Mouse (Mus musculus): ENCODE data around the gene Pitpnm2. TPM values are rescaled to one million over a fixed set of nuclear protein-coding genes. Genes with fewer than 3 reads are reported as not detected.

Pitpnm2 gene
- polyA plus RNA-seq, 1 experiment, result not detected

DNA sequence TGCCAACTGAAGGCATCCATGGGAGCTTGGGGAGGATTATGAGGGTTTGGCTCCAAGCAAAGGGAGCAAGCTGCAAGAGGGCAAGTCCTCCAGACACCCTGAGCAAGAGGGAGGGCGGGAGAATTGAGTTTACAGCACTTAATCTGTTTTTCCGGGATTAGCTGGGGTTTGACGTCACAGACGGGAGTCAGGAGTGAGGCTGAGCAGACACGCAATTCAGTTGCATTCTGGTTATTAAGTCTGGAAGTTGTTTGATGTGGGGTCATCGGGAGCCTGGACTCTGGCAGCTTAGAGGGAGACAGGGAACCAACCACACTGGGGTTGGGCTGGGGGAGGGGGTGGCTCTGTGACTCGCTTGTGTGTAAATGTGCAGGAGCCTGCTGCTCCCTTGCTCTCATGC is 90.1 kb downstream of the Pitpnm2 start:
- Histone ChIP-seq H3K27ac (ENCODE audit: insufficient read depth, low read depth, low read length) (no peak overlapping the region), H3K4me3 (ENCODE audit: insufficient read depth, low read depth, low read length) (no peak overlapping the region), H3K4me1 (ENCODE audit: control insufficient read depth, insufficient read depth, low read length) (peaks cover 64% of the 10 kb centered on the region)
- no peak for TF ChIP-seq CTCF (IDR thresholded peaks at IDR 0.05; ENCODE audit: insufficient read depth, low read depth, low read length)
- TF ChIP-seq POLR2A (IDR thresholded peaks at IDR 0.05; ENCODE audit: insufficient read depth, low read depth, low read length), result no peak
- 32% methylated on average over 7 of the region's 7 CpGs for WGBS

DNA sequence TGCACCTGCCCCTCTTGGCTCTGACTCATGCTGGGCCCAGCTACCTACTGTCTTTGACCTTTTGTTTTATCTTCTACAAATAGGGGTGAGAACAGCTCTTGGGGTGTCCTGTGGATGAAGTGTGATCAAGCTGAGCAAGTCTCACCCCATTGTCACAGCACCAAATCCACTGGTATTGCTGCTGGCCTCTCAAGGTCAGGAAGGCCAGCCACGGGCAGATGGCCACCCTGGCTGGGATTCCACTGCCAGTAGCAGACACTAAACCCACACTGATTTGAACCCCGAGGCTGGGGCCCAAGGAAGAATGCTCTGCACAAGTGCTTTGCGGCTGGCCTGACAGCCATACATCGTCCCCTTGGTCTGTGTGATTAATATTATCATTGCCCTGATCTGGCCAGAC is 91.3 kb downstream of the Pitpnm2 start:
- no peak for TF ChIP-seq CTCF (IDR thresholded peaks at IDR 0.05; ENCODE audit: insufficient read depth, low read depth, low read length)
- 73% methylated on average over 4 of the region's 4 CpGs for WGBS
- no peak overlapping the region for H3K27ac ChIP-seq (ENCODE audit: insufficient read depth, low read depth, low read length)

DNA sequence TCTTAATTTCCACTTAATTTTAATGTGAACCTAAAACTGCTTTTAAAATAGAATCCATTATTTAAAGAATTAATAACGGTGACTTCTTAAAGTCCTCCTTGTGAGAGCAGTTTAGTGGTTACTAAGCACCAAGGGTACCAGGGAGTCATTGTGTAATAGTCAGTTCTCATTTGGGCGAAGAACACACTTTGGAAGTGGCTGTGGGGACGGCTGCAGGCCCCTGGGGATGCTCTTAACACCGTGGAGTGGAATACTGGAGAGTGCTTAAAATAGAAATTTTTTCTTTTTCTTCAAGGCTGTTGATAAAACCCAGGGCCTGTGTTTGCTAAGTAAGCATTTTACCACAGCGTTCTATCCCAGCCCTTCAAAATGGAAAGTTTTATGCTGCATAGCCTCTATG is 93.6 kb downstream of the Pitpnm2 start:
- peaks cover 54% of the 10 kb centered on the region for H3K4me1 ChIP-seq (ENCODE audit: control insufficient read depth, insufficient read depth, low read length)
- 36% methylated on average over 5 of the region's 5 CpGs for WGBS
- no peak for TF ChIP-seq POLR2A (IDR thresholded peaks at IDR 0.05; ENCODE audit: insufficient read depth, low read depth, low read length)
- TF ChIP-seq CTCF (IDR thresholded peaks at IDR 0.05; ENCODE audit: insufficient read depth, low read depth, low read length), result no peak

More for the DNA sequence above, 91.3 kb downstream of the Pitpnm2 start:
- Histone ChIP-seq H3K4me1 (ENCODE audit: control insufficient read depth, insufficient read depth, low read length) (peaks cover 58% of the 10 kb centered on the region), H3K4me3 (ENCODE audit: insufficient read depth, low read depth, low read length) (no peak overlapping the region)

DNA sequence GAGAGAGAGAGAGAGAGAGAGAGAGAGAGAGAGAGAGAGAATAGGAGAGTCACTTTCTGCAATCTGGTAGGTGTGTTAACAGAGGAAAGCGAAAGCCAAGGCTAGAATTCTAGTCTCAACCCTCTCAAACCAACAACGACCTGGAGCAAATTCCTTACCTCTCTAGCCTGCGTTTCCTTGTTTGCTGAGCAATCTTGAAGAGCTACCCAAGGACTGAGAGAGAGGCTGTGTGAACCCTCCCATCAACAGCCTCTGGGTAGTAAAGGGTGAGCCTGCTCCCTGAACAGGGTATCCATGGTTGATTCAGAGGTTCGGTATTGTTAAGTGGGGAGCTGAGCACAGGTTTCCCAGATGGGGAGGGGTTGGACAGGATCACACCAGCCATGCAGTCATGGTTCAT is 96.8 kb downstream of the Pitpnm2 start:
- TF ChIP-seq CTCF (IDR thresholded peaks at IDR 0.05; ENCODE audit: insufficient read depth, low read depth, low read length) (no peak), POLR2A (IDR thresholded peaks at IDR 0.05; ENCODE audit: insufficient read depth, low read depth, low read length) (no peak)
- Histone ChIP-seq H3K27ac (ENCODE audit: insufficient read depth, low read depth, low read length) (0 out of 2 replicates have a peak overlapping the region, but pooled peaks have one; percentile 2), H3K4me1 (ENCODE audit: control insufficient read depth, insufficient read depth, low read length) (peaks cover 39% of the 10 kb centered on the region), H3K4me3 (ENCODE audit: insufficient read depth, low read depth, low read length) (no peak overlapping the region)
- 77% methylated on average over 4 of the region's 4 CpGs for WGBS

More for the DNA sequence above, 93.6 kb downstream of the Pitpnm2 start:
- Histone ChIP-seq H3K27ac (ENCODE audit: insufficient read depth, low read depth, low read length) (no peak overlapping the region), H3K4me3 (ENCODE audit: insufficient read depth, low read depth, low read length) (no peak overlapping the region)

DNA sequence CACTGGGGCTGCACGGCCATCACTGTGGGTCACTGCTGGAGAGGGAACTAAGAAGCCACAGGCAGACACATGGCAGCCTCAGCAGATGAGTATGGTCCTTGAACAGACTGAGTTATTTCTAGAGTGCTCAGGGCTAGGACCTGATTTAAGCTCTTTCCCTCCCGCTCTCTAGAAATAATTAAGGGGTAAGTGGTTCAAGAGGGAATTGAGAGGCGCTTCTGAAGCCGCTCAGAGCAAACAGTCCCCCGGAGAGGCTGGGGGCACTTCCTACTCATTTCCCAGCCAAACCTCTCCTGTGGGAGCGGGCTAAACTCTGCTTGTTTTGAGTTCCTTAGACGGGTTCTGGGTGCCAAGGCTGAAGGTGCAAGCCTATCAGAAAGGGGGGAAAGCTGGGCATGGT is 98.7 kb downstream of the Pitpnm2 start:
- WGBS, result 32% methylated on average over 7 of the region's 7 CpGs
- TF ChIP-seq POLR2A (IDR thresholded peaks at IDR 0.05; ENCODE audit: insufficient read depth, low read depth, low read length) (no peak), CTCF (IDR thresholded peaks at IDR 0.05; ENCODE audit: insufficient read depth, low read depth, low read length) (no peak)
- no peak overlapping the region for H3K27ac ChIP-seq (ENCODE audit: insufficient read depth, low read depth, low read length)
- H3K4me1 ChIP-seq (ENCODE audit: control insufficient read depth, insufficient read depth, low read length), result peaks cover 37% of the 10 kb centered on the region
- no peak overlapping the region for H3K4me3 ChIP-seq (ENCODE audit: insufficient read depth, low read depth, low read length)

- 59% methylated on average over 5 of the region's 5 CpGs for WGBS
- no peak for TF ChIP-seq POLR2A (IDR thresholded peaks at IDR 0.05; ENCODE audit: insufficient read depth, low read depth, low read length)
- TF ChIP-seq CTCF (IDR thresholded peaks at IDR 0.05; ENCODE audit: insufficient read depth, low read depth, low read length), result no peak
- Histone ChIP-seq H3K4me3 (ENCODE audit: insufficient read depth, low read depth, low read length) (no peak overlapping the region), H3K4me1 (ENCODE audit: control insufficient read depth, insufficient read depth, low read length) (peaks cover 34% of the 10 kb centered on the region), H3K27ac (ENCODE audit: insufficient read depth, low read depth, low read length) (no peak overlapping the region)
These were observed 100.5 kb downstream of the Pitpnm2 start for GRCm38 (mm10) chr5:124149028-124149427.

GRCm38 (mm10) chr5:124138066-124138465 is 111.5 kb downstream of the Pitpnm2 start:
- TF ChIP-seq POLR2A (IDR thresholded peaks at IDR 0.05; ENCODE audit: insufficient read depth, low read depth, low read length) (no peak), CTCF (IDR thresholded peaks at IDR 0.05; ENCODE audit: insufficient read depth, low read depth, low read length) (no peak)
- H3K4me3 ChIP-seq (ENCODE audit: insufficient read depth, low read depth, low read length), result no peak overlapping the region
- 56% methylated on average over 7 of the region's 7 CpGs for WGBS
- no peak overlapping the region for H3K27ac ChIP-seq (ENCODE audit: insufficient read depth, low read depth, low read length)
- H3K4me1 ChIP-seq (ENCODE audit: control insufficient read depth, insufficient read depth, low read length), result peaks cover 6% of the 10 kb centered on the region; the same call in 1 of the 2 replicates

GRCm38 (mm10) chr5:124134261-124134660 is 115.3 kb downstream of the Pitpnm2 start:
- TF ChIP-seq CTCF (IDR thresholded peaks at IDR 0.05; ENCODE audit: insufficient read depth, low read depth, low read length), result no peak
- no peak for TF ChIP-seq POLR2A (IDR thresholded peaks at IDR 0.05; ENCODE audit: insufficient read depth, low read depth, low read length)
- Histone ChIP-seq H3K4me3 (ENCODE audit: insufficient read depth, low read depth, low read length) (no peak overlapping the region), H3K27ac (ENCODE audit: insufficient read depth, low read depth, low read length) (no peak overlapping the region), H3K4me1 (ENCODE audit: control insufficient read depth, insufficient read depth, low read length) (peaks cover 3% of the 10 kb centered on the region; the same call in 1 of the 2 replicates)
- 65% methylated on average over 5 of the region's 5 CpGs for WGBS

DNA sequence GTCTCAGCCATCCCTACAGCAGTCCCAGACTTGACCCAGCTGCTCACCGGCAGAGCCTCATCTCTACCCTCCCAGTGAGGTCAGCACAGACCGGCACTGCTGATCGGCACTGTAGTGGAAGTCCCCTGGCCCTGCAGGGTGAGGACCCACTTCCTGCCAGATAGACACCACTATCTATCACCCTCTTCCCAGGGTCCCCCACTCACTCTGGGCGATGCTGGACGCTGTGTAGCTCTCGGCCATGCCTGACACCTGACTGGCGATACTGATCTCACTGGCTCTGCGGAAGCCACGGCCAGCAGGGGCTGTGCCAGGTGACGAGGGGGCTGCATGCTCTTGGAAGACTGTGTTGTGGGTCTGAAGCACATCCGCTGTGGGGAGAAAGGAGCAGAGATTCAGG is 124.5 kb downstream of the Pitpnm2 start:
- TF ChIP-seq CTCF (IDR thresholded peaks at IDR 0.05; ENCODE audit: insufficient read depth, low read depth, low read length), result no peak
- no peak for TF ChIP-seq POLR2A (IDR thresholded peaks at IDR 0.05; ENCODE audit: insufficient read depth, low read depth, low read length)
- 93% methylated on average over 11 of the region's 11 CpGs for WGBS
- no peak overlapping the region for H3K27ac ChIP-seq (ENCODE audit: insufficient read depth, low read depth, low read length)
- no peak overlapping the region for H3K4me3 ChIP-seq (ENCODE audit: insufficient read depth, low read depth, low read length)
- H3K4me1 ChIP-seq (ENCODE audit: control insufficient read depth, insufficient read depth, low read length), result no peaks in the 10 kb centered on the region

DNA sequence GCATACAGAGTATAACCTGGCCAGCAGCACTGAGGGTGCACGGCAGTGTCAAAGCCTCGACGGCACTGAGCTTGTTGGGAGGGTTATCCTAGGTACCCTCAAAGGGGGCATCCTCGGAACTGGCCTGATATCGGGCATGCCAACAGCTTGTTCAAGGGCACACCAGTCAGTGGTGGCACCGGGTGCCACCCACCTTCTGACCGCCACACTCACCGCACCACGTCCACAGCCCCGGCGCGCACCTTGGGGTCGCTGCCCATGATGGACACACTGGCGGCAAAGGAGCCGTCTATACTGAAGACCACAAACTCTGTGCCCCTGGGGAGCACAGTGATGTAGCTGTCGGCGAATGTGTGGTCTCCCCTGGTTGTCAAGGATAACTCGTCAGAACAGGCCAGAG is 127.2 kb downstream of the Pitpnm2 start:
- 91% methylated on average over 18 of the region's 18 CpGs for WGBS
- Histone ChIP-seq H3K4me1 (ENCODE audit: control insufficient read depth, insufficient read depth, low read length) (peaks cover 17% of the 10 kb centered on the region; the same call in 1 of the 2 replicates), H3K27ac (ENCODE audit: insufficient read depth, low read depth, low read length) (no peak overlapping the region), H3K4me3 (ENCODE audit: insufficient read depth, low read depth, low read length) (no peak overlapping the region)
- no peak for TF ChIP-seq CTCF (IDR thresholded peaks at IDR 0.05; ENCODE audit: insufficient read depth, low read depth, low read length)
- TF ChIP-seq POLR2A (IDR thresholded peaks at IDR 0.05; ENCODE audit: insufficient read depth, low read depth, low read length), result no peak
